Mouse (Mus musculus): ENCODE measurements around the gene Vmn2r83. TPM values are rescaled to one million over a fixed set of nuclear protein-coding genes. Genes with fewer than 3 reads are reported as not detected.

Gene Vmn2r83
- polyA plus RNA-seq, 1 experiment: not detected

- H3K4me3 ChIP-seq (ENCODE audit: insufficient read depth, low read length): no peak overlapping the region
- TF ChIP-seq POLR2A (IDR thresholded peaks at IDR 0.05; ENCODE audit: extremely low read depth, insufficient read depth, low read length) (no peak), CTCF (IDR thresholded peaks at IDR 0.05; ENCODE audit: extremely low read depth, insufficient read depth, low read length) (no peak)
- H3K4me1 ChIP-seq (ENCODE audit: control insufficient read depth, insufficient read depth, low read length): no peaks in the 10 kb centered on the region
- H3K27ac ChIP-seq (ENCODE audit: insufficient read depth, low read length): no peak overlapping the region
These were observed 58.3 kb downstream of the Vmn2r83 start for GRCm38 (mm10) chr10:79526661-79527452.

GRCm38 (mm10) chr10:79527453-79527845, 58.9 kb downstream of the Vmn2r83 start:
- no peak for TF ChIP-seq CTCF (IDR thresholded peaks at IDR 0.05; ENCODE audit: extremely low read depth, insufficient read depth, low read length)
- Histone ChIP-seq H3K4me1 (ENCODE audit: control insufficient read depth, insufficient read depth, low read length) (no peaks in the 10 kb centered on the region), H3K4me3 (ENCODE audit: insufficient read depth, low read length) (no peak overlapping the region), H3K27ac (ENCODE audit: insufficient read depth, low read length) (no peak overlapping the region)

GRCm38 (mm10) chr10:79528081-79528480, 59.5 kb downstream of the Vmn2r83 start:
- Histone ChIP-seq H3K4me3 (ENCODE audit: insufficient read depth, low read length) (no peak overlapping the region), H3K27ac (ENCODE audit: insufficient read depth, low read length) (no peak overlapping the region), H3K4me1 (ENCODE audit: control insufficient read depth, insufficient read depth, low read length) (no peaks in the 10 kb centered on the region)
- TF ChIP-seq CTCF (IDR thresholded peaks at IDR 0.05; ENCODE audit: extremely low read depth, insufficient read depth, low read length) (no peak), POLR2A (IDR thresholded peaks at IDR 0.05; ENCODE audit: extremely low read depth, insufficient read depth, low read length) (no peak)

GRCm38 (mm10) chr10:79530241-79530640, 61.7 kb downstream of the Vmn2r83 start:
- Histone ChIP-seq H3K4me1 (ENCODE audit: control insufficient read depth, insufficient read depth, low read length) (no peaks in the 10 kb centered on the region), H3K4me3 (ENCODE audit: insufficient read depth, low read length) (no peak overlapping the region), H3K27ac (ENCODE audit: insufficient read depth, low read length) (no peak overlapping the region)
- no peak for TF ChIP-seq POLR2A (IDR thresholded peaks at IDR 0.05; ENCODE audit: extremely low read depth, insufficient read depth, low read length)
- no peak for TF ChIP-seq CTCF (IDR thresholded peaks at IDR 0.05; ENCODE audit: extremely low read depth, insufficient read depth, low read length)

- Histone ChIP-seq H3K4me1 (ENCODE audit: control insufficient read depth, insufficient read depth, low read length) (no peaks in the 10 kb centered on the region), H3K27ac (ENCODE audit: insufficient read depth, low read length) (no peak overlapping the region), H3K4me3 (ENCODE audit: insufficient read depth, low read length) (no peak overlapping the region)
- TF ChIP-seq CTCF (IDR thresholded peaks at IDR 0.05; ENCODE audit: extremely low read depth, insufficient read depth, low read length): no peak
- no peak for TF ChIP-seq POLR2A (IDR thresholded peaks at IDR 0.05; ENCODE audit: extremely low read depth, insufficient read depth, low read length)
These were observed 62.2 kb downstream of the Vmn2r83 start for GRCm38 (mm10) chr10:79530721-79531120.

GRCm38 (mm10) chr10:79531593-79531992, 63.1 kb downstream of the Vmn2r83 start:
- no peak overlapping the region for H3K27ac ChIP-seq (ENCODE audit: insufficient read depth, low read length)
- no peak overlapping the region for H3K4me3 ChIP-seq (ENCODE audit: insufficient read depth, low read length)
- no peak for TF ChIP-seq CTCF (IDR thresholded peaks at IDR 0.05; ENCODE audit: extremely low read depth, insufficient read depth, low read length)
- TF ChIP-seq POLR2A (IDR thresholded peaks at IDR 0.05; ENCODE audit: extremely low read depth, insufficient read depth, low read length): no peak
- H3K4me1 ChIP-seq (ENCODE audit: control insufficient read depth, insufficient read depth, low read length): no peaks in the 10 kb centered on the region

GRCm38 (mm10) chr10:79532678-79533077, 64.1 kb downstream of the Vmn2r83 start:
- no peak overlapping the region for H3K27ac ChIP-seq (ENCODE audit: insufficient read depth, low read length)
- TF ChIP-seq CTCF (IDR thresholded peaks at IDR 0.05; ENCODE audit: extremely low read depth, insufficient read depth, low read length) (no peak), POLR2A (IDR thresholded peaks at IDR 0.05; ENCODE audit: extremely low read depth, insufficient read depth, low read length) (no peak)
- H3K4me1 ChIP-seq (ENCODE audit: control insufficient read depth, insufficient read depth, low read length): no peaks in the 10 kb centered on the region
- peak overlapping the region; percentile 17; the same call in 1 of the 2 replicates for H3K4me3 ChIP-seq (ENCODE audit: insufficient read depth, low read length)

GRCm38 (mm10) chr10:79533126-79533911, 64.8 kb downstream of the Vmn2r83 start, which contains the start of gene Plpp2:
Plpp2 (minus strand) TSS chr10:79533796.
- TF ChIP-seq CTCF (IDR thresholded peaks at IDR 0.05; ENCODE audit: extremely low read depth, insufficient read depth, low read length): no peak
- no peak for TF ChIP-seq POLR2A (IDR thresholded peaks at IDR 0.05; ENCODE audit: extremely low read depth, insufficient read depth, low read length)
- Histone ChIP-seq H3K27ac (ENCODE audit: insufficient read depth, low read length) (no peak within 1 kb of the TSS), H3K4me3 (ENCODE audit: insufficient read depth, low read length) (peak within 1 kb of the TSS; percentile 17), H3K4me1 (ENCODE audit: control insufficient read depth, insufficient read depth, low read length) (no peaks in the 10 kb centered on the region)

GRCm38 (mm10) chr10:79534426-79534825, 65.9 kb downstream of the Vmn2r83 start:
- no peak overlapping the region for H3K4me3 ChIP-seq (ENCODE audit: insufficient read depth, low read length)
- H3K4me1 ChIP-seq (ENCODE audit: control insufficient read depth, insufficient read depth, low read length): peaks cover 1% of the 10 kb centered on the region; the same call in 1 of the 2 replicates
- TF ChIP-seq CTCF (IDR thresholded peaks at IDR 0.05; ENCODE audit: extremely low read depth, insufficient read depth, low read length): no peak
- TF ChIP-seq POLR2A (IDR thresholded peaks at IDR 0.05; ENCODE audit: extremely low read depth, insufficient read depth, low read length): no peak
- no peak overlapping the region for H3K27ac ChIP-seq (ENCODE audit: insufficient read depth, low read length)
